Mouse (Mus musculus) yolk sac, embryonic 10.5 days (tissue): ENCODE results near the gene Sgms2.
"Not testable (repeated sequence)": the region's sequence is repeated elsewhere in the genome, so short reads cannot be mapped to it uniquely, and the experiment has no call there.

Experiments
- DNase-seq: peaks from one replicate; pipeline ENCODE4 v3.0.0-alpha.2; 2017; ENCODE audit warnings: low spot score

Sgms2 gene

GRCm38 (mm10) chr3:131358205-131358604 is 133.0 kb downstream of the Sgms2 start:
- DNase-seq, result no peak

- no peak for DNase-seq
Measured at GRCm38 (mm10) chr3:131357643-131358042, 133.6 kb downstream of the Sgms2 start.

GRCm38 (mm10) chr3:131356026-131356425 is 135.2 kb downstream of the Sgms2 start:
- DNase-seq, result no peak

- no peak for DNase-seq
Measured at GRCm38 (mm10) chr3:131350539-131350938, 140.7 kb downstream of the Sgms2 start.

GRCm38 (mm10) chr3:131349013-131349412 is 142.2 kb downstream of the Sgms2 start:
- DNase-seq, result no peak

GRCm38 (mm10) chr3:131348579-131348950 is 142.6 kb downstream of the Sgms2 start:
- no peak for DNase-seq

GRCm38 (mm10) chr3:131347831-131348578 is 143.2 kb downstream of the Sgms2 start:
- no peak for DNase-seq

GRCm38 (mm10) chr3:131345903-131346302 is 145.3 kb downstream of the Sgms2 start:
- no peak for DNase-seq

GRCm38 (mm10) chr3:131343311-131343710 is 147.9 kb downstream of the Sgms2 start:
- no peak for DNase-seq

- no peak for DNase-seq
Measured at GRCm38 (mm10) chr3:131340885-131341284, 150.3 kb downstream of the Sgms2 start.

- no peak for DNase-seq
Measured at GRCm38 (mm10) chr3:131339280-131339679, 151.9 kb downstream of the Sgms2 start.

GRCm38 (mm10) chr3:131337749-131338148 is 153.5 kb downstream of the Sgms2 start:
- DNase-seq, result not testable (repeated sequence)

GRCm38 (mm10) chr3:131336629-131337028 is 154.6 kb downstream of the Sgms2 start:
- no peak for DNase-seq

GRCm38 (mm10) chr3:131335117-131335547 is 156.1 kb downstream of the Sgms2 start:
- DNase-seq, result no peak

GRCm38 (mm10) chr3:131327189-131327588 is 164.0 kb downstream of the Sgms2 start:
- DNase-seq, result no peak

- DNase-seq, result no peak
Measured at GRCm38 (mm10) chr3:131326637-131327036, 164.6 kb downstream of the Sgms2 start.

- DNase-seq, result no peak
Measured at GRCm38 (mm10) chr3:131322081-131322815, 169.0 kb downstream of the Sgms2 start.

GRCm38 (mm10) chr3:131320184-131320583 is 171.0 kb downstream of the Sgms2 start:
- DNase-seq, result peak; percentile 51

- no peak for DNase-seq
Measured at GRCm38 (mm10) chr3:131318211-131318610, 173.0 kb downstream of the Sgms2 start.

- no peak for DNase-seq
Measured at GRCm38 (mm10) chr3:131317126-131317525, 174.1 kb downstream of the Sgms2 start.

GRCm38 (mm10) chr3:131315957-131316510 is 175.2 kb downstream of the Sgms2 start:
- no peak for DNase-seq

GRCm38 (mm10) chr3:131312340-131312739 is 178.9 kb downstream of the Sgms2 start:
- DNase-seq, result peak; percentile 45

GRCm38 (mm10) chr3:131310572-131310971 is 180.6 kb downstream of the Sgms2 start:
- DNase-seq, result no peak
